Mouse (Mus musculus) ovary, postnatal 14 days (tissue): ENCODE data around the gene Sbpl.
"Not testable (repeated sequence)": the region's sequence is repeated elsewhere in the genome, so short reads cannot be mapped to it uniquely, and the experiment has no call there.

Source experiments
- DNase-seq: peaks from one replicate; pipeline ENCODE4 v3.0.0; 2022; ENCODE audit warnings: low spot score

Sbpl gene

DNA sequence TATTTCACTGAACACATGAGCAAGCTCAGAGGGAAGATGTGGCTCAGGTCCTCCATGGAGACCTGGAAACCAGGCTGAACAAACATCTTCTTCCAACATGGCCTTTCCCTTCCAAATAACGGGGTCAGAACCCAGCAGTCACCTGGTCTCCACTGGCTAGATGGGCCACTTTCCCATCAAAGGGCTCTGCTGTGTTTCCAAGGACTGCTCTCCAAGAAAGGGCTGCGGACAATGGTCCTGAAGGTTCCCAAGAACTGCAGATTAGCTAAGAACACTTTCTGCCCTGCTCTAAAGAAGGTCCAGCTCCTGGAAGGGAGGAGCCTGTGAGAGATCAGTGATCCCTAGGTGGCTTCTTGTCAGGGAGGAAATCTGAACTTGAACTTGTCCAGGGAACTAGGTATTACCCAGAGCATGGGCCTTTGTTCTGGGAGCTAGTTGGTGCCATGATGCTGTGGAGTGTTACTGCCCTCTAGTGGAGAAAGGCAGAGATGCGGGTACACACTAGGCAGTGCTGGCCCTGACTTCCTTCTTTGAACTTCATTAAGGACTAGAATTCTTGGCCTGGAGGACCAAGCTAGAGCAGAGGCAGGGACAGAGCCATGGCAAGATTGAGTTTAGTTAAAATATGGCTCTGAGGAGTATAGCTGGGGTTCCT is 5.1 kb upstream of the Sbpl start:
- DNase-seq = peak; percentile 74

DNA sequence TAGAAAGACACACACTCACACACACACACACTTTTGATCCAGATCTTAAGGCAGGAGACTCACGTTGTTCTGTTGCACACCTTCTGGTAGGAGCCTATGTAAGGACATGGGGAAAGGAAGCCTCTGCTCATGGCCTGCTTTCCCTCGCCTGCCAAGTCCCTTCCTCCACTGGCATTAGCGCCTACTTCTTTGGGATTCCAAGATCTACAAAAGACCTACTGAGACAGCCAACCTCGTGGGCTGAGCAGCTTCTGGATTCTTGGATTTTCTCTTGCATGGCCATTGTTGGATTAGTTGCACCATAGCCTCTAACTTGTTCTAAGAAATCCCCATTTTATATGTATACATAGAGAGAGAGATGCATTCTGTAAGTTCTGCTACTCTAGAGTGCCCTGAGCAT is 4.2 kb downstream of the Sbpl start:
- DNase-seq = not testable (repeated sequence)

DNA sequence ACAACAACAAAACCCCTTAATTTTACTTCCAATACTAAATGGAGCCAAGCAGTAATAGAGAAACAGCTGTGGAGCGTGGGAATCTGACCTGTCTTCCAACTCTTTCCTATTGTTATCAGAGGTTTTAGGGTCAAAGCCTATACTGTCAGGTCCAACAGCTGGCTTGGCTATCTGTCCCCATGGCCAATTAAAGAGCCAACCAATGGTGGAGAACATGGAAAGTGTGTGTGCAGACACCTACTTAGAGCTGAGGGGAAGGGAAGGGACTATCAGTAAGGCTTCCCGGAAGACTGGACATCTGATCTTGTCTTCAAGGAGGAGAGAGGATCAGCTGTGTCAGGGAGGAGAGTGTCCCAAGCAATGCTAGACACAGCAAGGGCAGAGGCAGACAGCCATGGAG is 6.0 kb downstream of the Sbpl start:
- DNase-seq = no peak

DNA sequence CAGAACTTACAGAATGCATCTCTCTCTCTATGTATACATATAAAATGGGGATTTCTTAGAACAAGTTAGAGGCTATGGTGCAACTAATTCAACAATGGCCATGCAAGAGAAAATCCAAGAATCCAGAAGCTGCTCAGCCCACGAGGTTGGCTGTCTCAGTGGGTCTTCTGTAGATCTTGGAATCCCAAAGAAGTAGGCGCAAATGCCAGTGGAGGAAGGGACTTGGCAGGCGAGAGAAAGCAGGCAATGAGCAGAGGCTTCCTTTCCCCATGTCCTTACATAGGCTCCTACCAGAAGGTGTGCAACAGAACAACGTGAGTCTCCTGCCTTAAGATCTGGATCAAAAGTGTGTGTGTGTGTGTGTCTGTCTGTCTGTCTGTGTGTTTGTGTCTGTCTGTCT is 7.6 kb downstream of the Sbpl start:
- DNase-seq = not testable (repeated sequence)

DNA sequence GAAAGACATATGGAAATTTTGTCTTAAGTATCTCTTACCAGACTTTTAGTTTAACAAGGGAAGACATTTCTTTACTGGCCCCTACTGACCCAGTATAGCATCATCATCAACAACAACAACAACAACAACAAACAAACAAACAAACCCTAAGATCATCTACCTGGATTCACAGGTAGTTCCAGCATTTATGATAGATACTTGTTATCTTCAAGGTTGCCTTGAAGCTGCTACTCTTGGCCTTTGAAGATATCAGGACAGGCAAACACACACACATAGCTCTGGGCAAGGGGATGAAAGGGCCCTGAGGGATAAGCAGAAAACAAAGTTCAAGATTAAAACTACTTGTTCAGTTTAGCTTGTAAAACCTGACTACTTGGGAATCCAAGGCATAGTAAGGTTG is 13.7 kb downstream of the Sbpl start, which contains the start of gene Sbp:
Gene Sbp (plus strand): TSS at position 301 of the 400 bp plus-strand sequence.
- no peak for DNase-seq

DNA sequence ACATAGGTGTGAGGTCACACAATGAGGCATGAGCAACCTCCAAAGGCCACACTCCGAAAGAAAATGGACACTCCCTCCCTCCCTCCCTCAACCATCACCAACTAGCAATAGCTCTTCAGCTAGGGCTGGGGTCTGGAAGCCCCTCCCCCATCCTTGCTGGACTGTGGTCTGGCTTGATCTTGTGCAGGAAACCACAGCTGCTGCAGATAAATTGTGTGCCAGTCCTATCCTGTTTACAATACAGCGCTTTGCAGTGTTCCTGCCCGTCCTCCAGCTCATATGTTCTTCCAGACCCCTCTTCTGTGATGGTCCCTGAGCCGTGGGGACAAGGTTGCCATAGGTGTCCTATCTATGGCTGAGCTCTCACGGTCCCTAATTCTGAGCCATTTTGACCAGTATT is 23.9 kb downstream of the Sbpl start:
- DNase-seq = no peak

DNA sequence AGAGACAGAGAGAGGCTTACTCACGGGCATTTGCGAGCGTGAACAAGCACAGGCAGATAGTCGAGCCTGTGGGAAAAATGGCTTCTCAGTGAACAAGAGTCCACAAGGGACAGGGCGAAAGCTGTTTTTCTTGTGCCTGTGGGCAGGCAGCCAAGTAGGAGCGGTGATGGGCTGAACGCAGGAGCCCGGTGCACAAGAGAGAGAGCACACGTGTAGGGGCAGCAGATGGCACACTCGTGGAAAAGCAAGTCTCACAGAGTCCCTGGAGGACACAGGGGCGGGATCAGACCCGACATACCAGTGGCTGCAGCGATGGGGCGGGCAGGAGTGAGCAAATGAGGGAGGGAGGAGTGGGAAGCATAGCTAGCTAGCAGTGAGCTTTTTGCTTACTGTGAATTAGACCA is 30.0 kb downstream of the Sbpl start:
- DNase-seq = peak; percentile 55

DNA sequence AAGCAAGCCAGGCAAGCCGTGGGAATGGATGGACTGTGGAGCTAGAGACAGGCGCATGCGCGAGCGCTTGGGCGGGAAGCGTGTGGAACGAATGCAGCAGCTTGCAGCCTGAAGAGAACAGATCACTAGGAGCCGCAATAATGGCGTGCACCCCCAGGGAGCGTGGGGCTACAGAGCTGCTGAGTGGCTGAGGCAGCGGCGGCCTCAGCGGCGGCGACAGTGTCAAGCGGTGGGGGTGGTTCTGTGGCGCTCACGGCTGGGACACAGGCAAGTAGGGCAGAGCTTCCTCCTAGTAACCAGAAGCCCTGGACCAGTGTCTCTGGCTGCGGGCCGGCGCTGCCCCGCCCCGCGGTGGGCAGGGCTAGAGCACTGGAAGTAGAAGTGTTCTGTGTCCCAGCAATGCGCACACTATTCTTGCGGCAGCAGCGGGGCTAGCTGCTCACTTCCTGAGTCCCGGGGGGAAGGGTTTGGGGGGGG is 30.5 kb downstream of the Sbpl start:
- peak; percentile 75 for DNase-seq

DNA sequence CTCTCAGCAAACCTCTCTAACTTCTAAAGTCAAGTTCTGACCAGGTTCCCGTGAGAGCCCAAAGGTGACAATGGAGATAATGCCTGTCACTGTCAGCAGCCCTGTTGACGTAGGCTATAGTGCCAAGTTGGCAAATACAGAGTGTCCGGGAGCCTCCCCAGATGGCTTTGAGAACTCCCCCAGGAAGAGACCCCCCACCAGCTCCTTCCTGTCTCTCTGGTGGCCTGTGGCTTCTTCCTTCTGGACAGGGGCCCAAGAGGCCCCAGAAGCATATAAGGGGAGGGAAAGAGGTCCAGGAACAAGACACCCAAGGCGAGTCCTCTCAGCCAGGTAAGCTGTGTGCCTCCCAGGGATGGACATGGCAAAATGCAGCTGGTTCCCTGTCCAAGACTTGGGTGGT is 37.9 kb downstream of the Sbpl start, which contains the start of gene Dcpp3:
Gene Dcpp3 (plus strand): TSS at position 301 of the 400 bp plus-strand sequence.
- not testable (repeated sequence) for DNase-seq
